Mouse (Mus musculus) embryonic facial prominence, embryonic 14.5 days (tissue): ENCODE measurements around the gene Blm. TPM values are rescaled to one million over a fixed set of nuclear protein-coding genes. Genes with fewer than 3 reads are reported as not detected.

Experiments
- ATAC-seq: fragments of 200-750 bp; cut with Nextera tagmentation; 2 replicates; pipeline ENCODE4 v1.8.0; 2017; ENCODE audit warnings: low read depth, moderate number of reproducible peaks, moderate TSS enrichment
- DNase-seq: peaks from one replicate; pipeline ENCODE4 v3.0.0-alpha.2; 2015; ENCODE audit warnings: low spot score
- H3K27ac ChIP-seq: fragments of 300-500 bp; sonication (generic); replicated peaks from 2 replicates; pipeline ENCODE4 v1.5.1; 2014; ENCODE audit warnings: low read depth, mild to moderate bottlenecking, low read length, moderate library complexity
- H3K27me3 ChIP-seq: fragments of 300-500 bp; sonication (generic); replicated peaks from 2 replicates; pipeline ENCODE4 v1.6.1; 2014; ENCODE audit warnings: low read length; ENCODE audit not compliant: control insufficient read depth, insufficient read depth
- H3K36me3 ChIP-seq: fragments of 300-500 bp; sonication (generic); 2 replicates; pipeline ENCODE4 v1.6.1; 2014; ENCODE audit warnings: low read length, mixed read lengths; ENCODE audit not compliant: control insufficient read depth, insufficient read depth
- H3K4me1 ChIP-seq: fragments of 300-500 bp; sonication (generic); 2 replicates; pipeline ENCODE4 v1.6.1; 2014; ENCODE audit warnings: antibody characterized with exemption, low read length; ENCODE audit not compliant: control insufficient read depth, insufficient read depth
- H3K4me2 ChIP-seq: fragments of 300-500 bp; sonication (generic); 2 replicates; pipeline ENCODE4 v1.6.1; 2014; ENCODE audit warnings: low read depth, mild to moderate bottlenecking, low read length, moderate library complexity, mixed read lengths
- H3K4me3 ChIP-seq: fragments of 300-500 bp; sonication (generic); 2 replicates; pipeline ENCODE4 v1.5.1; 2014; ENCODE audit warnings: low read depth, mild to moderate bottlenecking, low read length
- H3K9ac ChIP-seq: fragments of 300-500 bp; sonication (generic); 2 replicates; pipeline ENCODE4 v1.6.1; 2014; ENCODE audit warnings: low read depth, mild to moderate bottlenecking, low read length, moderate library complexity, mixed read lengths
- H3K9me3 ChIP-seq: fragments of 300-500 bp; sonication (generic); 2 replicates; pipeline ENCODE4 v1.6.1; 2016; ENCODE audit warnings: low read length; ENCODE audit not compliant: control insufficient read depth
- WGBS: fragments of 180-500 bp; shearing (Covaris S2); extraction: QIAGEN DNeasy Blood & Tissue Kit; methylation state at CpG from one replicate; pipeline ENCODE4 v1.1.7; 2014; 5-methylcytosine and 5-hydroxymethylcytosine counted together
- polyA plus RNA-seq: library from polyadenylated mRNA; unstranded; fragments of >200 nt; fragmentation: Nextera tagmentation; extraction: Ambion mirVana; gene quantifications from 2 replicates; pipeline ENCODE4 v1.2.1, GENCODE M21; 2014

Blm gene
- polyA plus RNA-seq, 1 experiment from 2014 or later = 13.1 TPM

GRCm38 (mm10) chr7:80445492-80445891 lies 89.4 kb downstream of the Blm start:
- ATAC-seq = no peak
- H3K4me1 ChIP-seq = peaks cover 17% of the 10 kb centered on the region
- 40% methylated on average over 6 of the region's 6 CpGs for WGBS
- H3K9me3 ChIP-seq = no peaks in the 10 kb centered on the region
- no peak overlapping the region for H3K27ac ChIP-seq
- no peaks in the 10 kb centered on the region for H3K27me3 ChIP-seq
- no peak overlapping the region for H3K4me2 ChIP-seq
- DNase-seq = no peak
- no peak overlapping the region for H3K4me3 ChIP-seq
- H3K36me3 ChIP-seq = no peaks in the 10 kb centered on the region
- no peak overlapping the region for H3K9ac ChIP-seq

- DNase-seq = no peak
Observed at GRCm38 (mm10) chr7:80444401-80445249, 90.3 kb downstream of the Blm start.

DNA sequence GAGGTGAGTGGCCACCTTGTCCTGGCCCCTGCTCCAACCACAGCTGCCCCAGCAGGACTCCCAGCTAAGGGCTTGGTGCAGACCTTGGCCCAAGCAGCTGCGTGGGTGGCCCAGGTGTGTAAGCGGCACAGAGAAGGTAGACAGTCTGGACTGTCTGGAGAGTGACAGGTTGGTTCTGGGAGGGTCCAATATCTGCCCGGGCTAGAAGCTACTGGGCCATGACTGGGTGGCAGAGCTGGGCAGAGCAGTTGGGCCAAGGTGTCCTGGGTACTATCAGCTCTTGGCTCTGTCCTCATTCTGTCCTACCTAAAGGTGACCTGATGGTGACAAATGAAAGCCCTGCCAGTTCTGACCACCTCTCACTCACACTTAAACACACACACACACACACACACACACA lies 91.8 kb downstream of the Blm start:
- Histone ChIP-seq H3K9me3 (no peaks in the 10 kb centered on the region), H3K4me3 (no peak overlapping the region), H3K4me1 (peaks cover 26% of the 10 kb centered on the region), H3K4me2 (no peak overlapping the region), H3K9ac (no peak overlapping the region), H3K27me3 (no peaks in the 10 kb centered on the region), H3K27ac (no peak overlapping the region), H3K36me3 (no peaks in the 10 kb centered on the region)
- WGBS = 75% methylated on average over 3 of the region's 3 CpGs
- DNase-seq = no peak
- ATAC-seq = no peak

More at GRCm38 (mm10) chr7:80444401-80445249, 90.3 kb downstream of the Blm start:
- Histone ChIP-seq H3K9ac (no peak overlapping the region), H3K9me3 (no peaks in the 10 kb centered on the region), H3K4me3 (no peak overlapping the region), H3K36me3 (no peaks in the 10 kb centered on the region), H3K27ac (no peak overlapping the region), H3K27me3 (no peaks in the 10 kb centered on the region), H3K4me2 (no peak overlapping the region), H3K4me1 (peaks cover 20% of the 10 kb centered on the region)
- no peak for ATAC-seq
- WGBS = 71% methylated on average over 17 of the region's 17 CpGs

GRCm38 (mm10) chr7:80441986-80442904 lies 92.7 kb downstream of the Blm start:
- no peak overlapping the region for H3K4me3 ChIP-seq
- H3K4me2 ChIP-seq = no peak overlapping the region
- H3K27me3 ChIP-seq = no peaks in the 10 kb centered on the region
- H3K4me1 ChIP-seq = peaks cover 26% of the 10 kb centered on the region
- H3K36me3 ChIP-seq = no peaks in the 10 kb centered on the region
- no peaks in the 10 kb centered on the region for H3K9me3 ChIP-seq
- ATAC-seq = peak; percentile 38; the same call in 1 of the 2 replicates
- no peak overlapping the region for H3K9ac ChIP-seq
- 0 out of 2 replicates have a peak overlapping the region, but pooled peaks have one; percentile 12 for H3K27ac ChIP-seq
- DNase-seq = peak; percentile 69
- 44% methylated on average over 11 of the region's 11 CpGs for WGBS

- ATAC-seq (0 out of 2 replicates have a peak, but pooled peaks have one; percentile 28), DNase-seq (no peak)
- Histone ChIP-seq H3K4me3 (no peak overlapping the region), H3K4me2 (no peak overlapping the region), H3K36me3 (no peaks in the 10 kb centered on the region), H3K9ac (no peak overlapping the region), H3K27ac (no peak overlapping the region), H3K9me3 (no peaks in the 10 kb centered on the region), H3K27me3 (no peaks in the 10 kb centered on the region), H3K4me1 (peaks cover 26% of the 10 kb centered on the region)
- 52% methylated on average over 4 of the region's 4 CpGs for WGBS
Observed at GRCm38 (mm10) chr7:80440685-80441084, 94.2 kb downstream of the Blm start.

GRCm38 (mm10) chr7:80439789-80440488 lies 95.0 kb downstream of the Blm start:
- Histone ChIP-seq H3K27me3 (no peaks in the 10 kb centered on the region), H3K27ac (no peak overlapping the region; the same call in 1 of the 2 replicates), H3K36me3 (no peaks in the 10 kb centered on the region), H3K4me2 (no peak overlapping the region), H3K4me1 (peaks cover 26% of the 10 kb centered on the region), H3K9ac (no peak overlapping the region), H3K9me3 (no peaks in the 10 kb centered on the region), H3K4me3 (no peak overlapping the region)
- WGBS = 78% methylated on average over 10 of the region's 10 CpGs
- ATAC-seq (no peak), DNase-seq (no peak)

DNA sequence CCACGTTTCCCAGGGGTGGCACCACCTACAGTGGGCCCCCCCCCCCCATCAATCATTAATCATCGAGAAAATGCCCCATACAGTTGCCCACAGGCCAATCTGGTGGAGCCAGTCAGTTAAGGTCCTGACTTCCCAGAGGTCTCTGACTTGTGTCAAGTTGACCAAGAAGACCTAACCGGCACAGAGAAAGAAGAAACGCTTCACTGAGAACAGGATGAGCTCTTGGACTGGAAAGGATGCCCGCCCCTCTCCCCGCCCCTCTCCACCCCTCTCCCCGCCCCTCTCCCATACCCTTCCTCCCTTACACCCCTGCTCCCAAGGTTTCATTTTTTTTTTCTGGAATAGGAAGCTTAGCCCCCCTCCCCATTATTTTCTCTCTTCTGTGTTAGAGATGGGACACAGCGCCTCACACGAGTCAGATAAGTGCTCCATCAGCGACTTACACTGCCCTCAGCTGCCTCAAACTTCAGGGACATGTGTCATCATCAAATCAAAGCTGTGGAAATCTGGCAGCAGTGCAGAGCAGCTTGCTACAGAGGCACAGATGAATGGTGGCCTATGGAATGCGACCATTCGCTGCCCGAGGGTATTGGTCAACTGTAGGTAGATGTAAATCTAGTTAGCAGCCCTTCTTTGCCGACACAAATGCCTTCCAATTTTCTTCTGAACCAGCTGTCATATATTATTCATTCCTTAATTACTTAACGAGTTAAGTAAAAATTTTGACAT lies 95.7 kb downstream of the Blm start:
- Histone ChIP-seq H3K27ac (no peak overlapping the region; the same call in 1 of the 2 replicates), H3K4me3 (no peak overlapping the region), H3K4me1 (peaks cover 23% of the 10 kb centered on the region), H3K9me3 (no peaks in the 10 kb centered on the region), H3K27me3 (no peaks in the 10 kb centered on the region), H3K36me3 (no peaks in the 10 kb centered on the region), H3K9ac (peak overlapping the region; percentile 40; the same call in 1 of the 2 replicates), H3K4me2 (peak overlapping the region; percentile 44)
- ATAC-seq (peak; percentile 12; the same call in 1 of the 2 replicates), DNase-seq (peak; percentile 65)
- WGBS = 24% methylated on average over 13 of the region's 15 CpGs
